Mouse (Mus musculus) heart, postnatal 0 days (tissue): ENCODE results near the gene Timp1. TPM values are rescaled to one million over a fixed set of nuclear protein-coding genes. Genes with fewer than 3 reads are reported as not detected.

ENCODE experiments used
- ATAC-seq: fragments of 200-750 bp; cut with Nextera tagmentation; 2 replicates; pipeline ENCODE4 v1.8.0; 2017; ENCODE audit warnings: low read depth, moderate number of reproducible peaks, moderate library complexity; ENCODE audit not compliant: insufficient read depth
- DNase-seq: peaks from one replicate; pipeline ENCODE4 v3.0.0-alpha.2; 2016; ENCODE audit warnings: low spot score
- H3K27ac ChIP-seq: fragments of 300-500 bp; sonication (generic); 2 replicates; pipeline ENCODE4 v1.5.1; 2014; ENCODE audit warnings: low read depth, mild to moderate bottlenecking
- H3K27me3 ChIP-seq: fragments of 300-500 bp; sonication (generic); 2 replicates; pipeline ENCODE4 v1.6.1; 2014; ENCODE audit warnings: low read length, mixed read lengths; ENCODE audit not compliant: control insufficient read depth, insufficient read depth
- H3K36me3 ChIP-seq: fragments of 300-500 bp; sonication (generic); replicated peaks from 2 replicates; pipeline ENCODE4 v1.6.1; 2014; ENCODE audit warnings: low read length, mixed read lengths; ENCODE audit not compliant: control insufficient read depth, insufficient read depth
- H3K4me1 ChIP-seq: fragments of 300-500 bp; sonication (generic); 2 replicates; pipeline ENCODE4 v1.6.1; 2014; ENCODE audit warnings: antibody characterized with exemption; ENCODE audit not compliant: control insufficient read depth, insufficient read depth
- H3K4me2 ChIP-seq: fragments of 300-500 bp; sonication (generic); 2 replicates; pipeline ENCODE4 v1.6.1; 2014; ENCODE audit warnings: low read depth, mild to moderate bottlenecking, low read length, moderate library complexity
- H3K4me3 ChIP-seq: fragments of 300-500 bp; sonication (generic); 2 replicates; pipeline ENCODE4 v1.5.1; 2014; ENCODE audit warnings: low read depth, low read length
- H3K9ac ChIP-seq: fragments of 300-500 bp; sonication (generic); replicated peaks from 2 replicates; pipeline ENCODE4 v1.6.1; 2014; ENCODE audit warnings: low read depth, low read length, mixed read lengths
- H3K9me3 ChIP-seq: fragments of 300-500 bp; sonication (generic); replicated peaks from 2 replicates; pipeline ENCODE4 v1.6.1; 2016; ENCODE audit warnings: low read length; ENCODE audit not compliant: control insufficient read depth
- CTCF ChIP-seq: IDR thresholded peaks from 2 replicates; pipeline ENCODE4 v1.5.1; 2016; ENCODE audit warnings: antibody characterized with exemption, control low read depth, low read depth
- EP300 ChIP-seq: IDR thresholded peaks from 2 replicates; pipeline ENCODE4 v1.6.1; 2016; ENCODE audit warnings: antibody characterized with exemption, low read depth
- WGBS: fragments of 180-500 bp; shearing (Covaris S2); extraction: QIAGEN DNeasy Blood & Tissue Kit; methylation state at CpG from one replicate; pipeline ENCODE4 v1.1.7; 2014; 5-methylcytosine and 5-hydroxymethylcytosine counted together
- microRNA-seq: library from miRNA; unstranded; fragments of <30 nt; microRNA quantifications from one replicate; pipeline ENCODE4, GENCODE M21; 2016
- polyA plus RNA-seq: library from polyadenylated mRNA; unstranded; fragments of >200 nt; fragmentation: Nextera tagmentation; extraction: Ambion mirVana; gene quantifications from 2 replicates; pipeline ENCODE4 v1.2.1, GENCODE M21; 2015
- total RNA-seq: library from RNA; depleted of rRNA; stranded (reverse); fragments of >200 nt; gene quantifications from 2 replicates; pipeline ENCODE4 v1.2.3, GENCODE M21; 2014; ENCODE audit warnings: low replicate concordance; rRNA removed

The Timp1 gene
- total and polyA plus RNA-seq, 2 experiments from 2014 or later, result 29.9 to 36.8 TPM

GRCm38 (mm10) chrX:20920249-20920843 is 50.4 kb downstream of the Timp1 start:
- WGBS, result 22% methylated on average over 36 of the region's 49 CpGs
- no peak for DNase-seq
- no peak overlapping the region for H3K9ac ChIP-seq
- peak; percentile 6; the same call in 1 of the 2 replicates for ATAC-seq
- no peaks in the 10 kb centered on the region for H3K36me3 ChIP-seq
- peaks cover 18% of the 10 kb centered on the region; the same call in 1 of the 2 replicates for H3K27me3 ChIP-seq
- H3K4me2 ChIP-seq, result peak overlapping the region; percentile 64
- H3K27ac ChIP-seq, result no peak overlapping the region
- TF ChIP-seq CTCF (no peak), EP300 (no peak)
- H3K4me1 ChIP-seq, result no peaks in the 10 kb centered on the region
- no peaks in the 10 kb centered on the region for H3K9me3 ChIP-seq
- H3K4me3 ChIP-seq, result peak overlapping the region; percentile 36

- Histone ChIP-seq H3K27ac (no peak within 1 kb of the TSS), H3K4me2 (peak within 1 kb of the TSS; percentile 64), H3K36me3 (no peaks in the 10 kb centered on the region), H3K9me3 (no peaks in the 10 kb centered on the region), H3K9ac (no peak within 1 kb of the TSS), H3K4me1 (no peaks in the 10 kb centered on the region), H3K4me3 (peak within 1 kb of the TSS; percentile 36), H3K27me3 (peaks cover 18% of the 10 kb centered on the region; the same call in 1 of the 2 replicates)
- 18% methylated on average over 39 of the region's 44 CpGs for WGBS
- peak; percentile 93 for ATAC-seq
- no peak for TF ChIP-seq CTCF
- TF ChIP-seq EP300, result no peak
- peak; percentile 69 for DNase-seq
Measured at GRCm38 (mm10) chrX:20920844-20921364, 50.9 kb downstream of the Timp1 start, which contains the start of gene Syn1. TSS of gene Syn1 (minus strand) at chrX:20921004.

- H3K4me3 ChIP-seq, result peak overlapping the region; percentile 36; the same call in 1 of the 2 replicates
- no peaks in the 10 kb centered on the region for H3K4me1 ChIP-seq
- H3K9me3 ChIP-seq, result no peaks in the 10 kb centered on the region
- H3K27ac ChIP-seq, result no peak overlapping the region
- peaks cover 18% of the 10 kb centered on the region; the same call in 1 of the 2 replicates for H3K27me3 ChIP-seq
- ATAC-seq, result no peak
- H3K4me2 ChIP-seq, result no peak overlapping the region
- H3K9ac ChIP-seq, result no peak overlapping the region
- DNase-seq, result no peak
- no peaks in the 10 kb centered on the region for H3K36me3 ChIP-seq
- WGBS, result 50% methylated on average over 5 of the region's 5 CpGs
- TF ChIP-seq CTCF (no peak), EP300 (no peak)
Measured at GRCm38 (mm10) chrX:20921366-20921765, 51.4 kb downstream of the Timp1 start.

GRCm38 (mm10) chrX:20923506-20923905 is 53.5 kb downstream of the Timp1 start:
- Histone ChIP-seq H3K9ac (no peak overlapping the region), H3K4me3 (no peak overlapping the region), H3K9me3 (no peaks in the 10 kb centered on the region), H3K27ac (no peak overlapping the region), H3K4me1 (no peaks in the 10 kb centered on the region), H3K27me3 (peaks cover 18% of the 10 kb centered on the region; the same call in 1 of the 2 replicates), H3K4me2 (no peak overlapping the region), H3K36me3 (no peaks in the 10 kb centered on the region)
- ATAC-seq (no peak), DNase-seq (no peak)
- 84% methylated on average over 1 of the region's 1 CpGs for WGBS
- no peak for TF ChIP-seq CTCF
- no peak for TF ChIP-seq EP300

Small RNA genes lying within 50 kb of the gene (microRNA-seq; reads per million reads assigned to microRNA genes)
- not detected for gene Gm24824
- gene Mir5617, result not detected

Other genes starting within 250 kb of the Timp1 start
- 258 and 314 TPM in 2 replicates for gene Uba1, start 211.8 kb upstream of the Timp1 start, total RNA-seq
- 100 and 105 TPM in 2 replicates for gene Uba1, start 211.8 kb upstream of the Timp1 start, polyA plus RNA-seq
- gene Cdk16, start 182.2 kb upstream of the Timp1 start, total RNA-seq, result 154 and 171 TPM in 2 replicates
- 83.1 and 83.4 TPM in 2 replicates for gene Cdk16, start 182.2 kb upstream of the Timp1 start, polyA plus RNA-seq
- 20.8 and 28.8 TPM in 2 replicates for gene Usp11, start 166.3 kb upstream of the Timp1 start, total RNA-seq
- 10.2 and 11.4 TPM in 2 replicates for gene Usp11, start 166.3 kb upstream of the Timp1 start, polyA plus RNA-seq
- 147 and 163 TPM in 2 replicates for gene Araf, start 72.4 kb upstream of the Timp1 start, total RNA-seq
- gene Araf, start 72.4 kb upstream of the Timp1 start, polyA plus RNA-seq, result 88.7 and 89.5 TPM in 2 replicates
- gene Syn1, start 50.8 kb downstream of the Timp1 start, total RNA-seq, result 0.50 TPM in 1 of 2 replicates, not detected in the other
- 0.16 TPM in 1 of 2 replicates, not detected in the other for gene Syn1, start 50.8 kb downstream of the Timp1 start, polyA plus RNA-seq
- gene Cfp, start 61.4 kb downstream of the Timp1 start, total RNA-seq, result 7.2 and 8.4 TPM in 2 replicates
- 3.2 and 3.7 TPM in 2 replicates for gene Cfp, start 61.4 kb downstream of the Timp1 start, polyA plus RNA-seq
- gene Elk1, start 80.4 kb downstream of the Timp1 start, total RNA-seq, result 21.7 and 22.8 TPM in 2 replicates
- gene Elk1, start 80.4 kb downstream of the Timp1 start, polyA plus RNA-seq, result 6.6 and 7.0 TPM in 2 replicates
- 35.1 and 71.3 TPM in 2 replicates for gene Uxt, start 91.9 kb downstream of the Timp1 start, total RNA-seq
- gene Uxt, start 91.9 kb downstream of the Timp1 start, polyA plus RNA-seq, result 78.7 and 78.9 TPM in 2 replicates
- gene Zfp182, start 192.2 kb downstream of the Timp1 start, total RNA-seq, result 2.4 and 5.4 TPM in 2 replicates
- 2.2 and 2.7 TPM in 2 replicates for gene Zfp182, start 192.2 kb downstream of the Timp1 start, polyA plus RNA-seq
- gene Spaca5, start 198.2 kb downstream of the Timp1 start, total RNA-seq, result not detected in 2 replicates
- not detected in 2 replicates for gene Spaca5, start 198.2 kb downstream of the Timp1 start, polyA plus RNA-seq
- gene Zfp300, start 219.4 kb downstream of the Timp1 start, total RNA-seq, result 0.35 TPM in 1 of 2 replicates, not detected in the other
- gene Zfp300, start 219.4 kb downstream of the Timp1 start, polyA plus RNA-seq, result 0.22 and 0.51 TPM in 2 replicates
- gene Ssxa1, start 245.7 kb downstream of the Timp1 start, total RNA-seq, result not detected in 2 replicates
- gene Ssxa1, start 245.7 kb downstream of the Timp1 start, polyA plus RNA-seq, result not detected in 2 replicates